Mouse (Mus musculus) left cerebral cortex, postnatal 10 days (tissue): ENCODE data around the gene Ecm1. TPM values are rescaled to one million over a fixed set of nuclear protein-coding genes. Genes with fewer than 3 reads are reported as not detected.

Source experiments
- DNase-seq, 2 experiments: peaks; one replicate each; pipeline ENCODE4 v3.0.0; 2021 to 2022; ENCODE audit warnings: low spot score in 2 of 2, mixed read lengths in 1 of 2; ENCODE audit errors: extremely low spot score in 1 of 2
- intact Hi-C: fragments of 180-260 bp; cut with DNase I; formaldehyde crosslinking; loops from one replicate; pipeline ENCODE4 v1.15.1; 2025
- total RNA-seq, 2 experiments: library from RNA; stranded (reverse); gene quantifications; 2 replicates each; pipeline ENCODE4 v1.2.3; 2021

Gene Ecm1
- total RNA-seq, 2 experiments from 2014 or later = 6.6 to 12.9 TPM

- intact Hi-C loops = no loop called here
- no peak for DNase-seq
These were observed 7.1 kb downstream of the Ecm1 start for GRCm38 (mm10) chr3:95732297-95732696.

DNA sequence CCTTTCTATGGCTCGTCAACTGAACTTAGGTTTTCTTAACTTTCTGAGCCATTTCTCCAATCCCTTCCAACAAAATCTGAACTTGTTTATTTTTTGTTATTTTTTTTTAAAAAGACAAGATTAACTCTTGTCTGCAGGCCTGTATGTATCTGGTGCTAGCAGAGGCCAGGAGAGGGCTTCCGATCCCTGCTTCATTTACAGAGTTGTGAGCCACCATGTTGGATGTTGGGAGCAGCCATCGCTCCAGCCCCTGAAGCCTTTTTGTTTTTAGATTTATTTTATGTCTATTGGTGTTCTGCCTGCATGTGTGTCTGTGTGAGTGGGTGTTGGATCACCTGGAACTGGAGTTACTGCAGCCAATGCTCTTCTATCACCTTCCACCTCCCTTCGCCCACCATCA is 7.6 kb downstream of the Ecm1 start:
- intact Hi-C loops = no loop called here
- DNase-seq = no peak

GRCm38 (mm10) chr3:95730431-95730830 is 8.9 kb downstream of the Ecm1 start:
- intact Hi-C loops = no loop called here
- no peak for DNase-seq

DNA sequence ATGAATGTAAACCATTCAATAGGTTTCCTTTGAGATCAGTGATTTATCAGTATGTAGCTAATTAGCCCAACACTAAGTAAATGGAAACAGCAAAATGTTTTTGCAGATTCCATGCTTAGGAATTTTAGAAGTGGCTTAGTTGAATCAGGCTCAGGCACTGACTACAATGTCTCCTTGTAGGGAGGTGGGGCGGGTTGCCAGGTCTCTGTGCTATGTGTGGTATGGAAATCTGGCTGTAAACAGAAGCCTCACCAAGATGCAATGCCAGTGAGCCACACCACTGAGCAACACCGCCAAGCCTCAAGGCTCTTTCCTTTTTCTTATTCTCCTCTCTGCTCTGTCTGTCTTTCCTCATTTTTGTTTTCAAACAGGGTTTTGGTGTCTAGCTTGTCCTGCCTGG is 10.5 kb downstream of the Ecm1 start:
- no peak for DNase-seq
- intact Hi-C loops = no loop called here

DNA sequence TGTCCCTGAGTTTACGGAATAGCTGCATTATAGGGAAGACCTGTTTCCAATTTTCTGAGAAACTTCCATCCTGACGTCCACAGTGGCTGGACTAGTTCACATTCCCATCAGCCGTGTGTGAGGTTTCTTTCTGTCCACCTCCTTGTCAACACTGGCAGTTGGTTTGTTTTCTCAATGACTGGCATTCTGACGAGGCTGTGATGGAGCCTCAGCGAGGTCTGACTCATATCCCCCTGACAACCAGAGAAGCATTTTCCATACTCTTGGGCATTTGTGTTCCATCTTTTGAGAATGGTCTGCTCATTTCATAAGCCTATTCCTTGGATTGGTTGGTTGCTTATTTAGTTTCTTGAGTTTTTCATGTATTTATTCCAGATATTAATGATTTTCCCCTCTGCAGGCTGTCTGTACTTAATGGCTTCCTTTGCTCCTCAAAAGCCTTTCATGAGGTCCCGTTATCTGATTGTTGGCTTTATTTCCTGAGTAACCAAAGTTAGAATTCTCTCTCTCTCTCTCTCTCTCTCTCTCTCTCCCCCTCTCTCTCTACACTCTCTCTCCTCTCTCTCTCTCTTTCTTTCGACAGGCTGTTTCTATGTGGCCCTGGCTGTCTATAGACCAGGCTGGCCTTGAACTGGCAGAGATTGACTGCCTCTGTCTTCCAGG is 12.5 kb downstream of the Ecm1 start:
- intact Hi-C loops = no loop called here
- no peak for DNase-seq

GRCm38 (mm10) chr3:95725863-95726262 is 13.5 kb downstream of the Ecm1 start:
- no peak for DNase-seq
- intact Hi-C loops = no loop called here

- intact Hi-C loops = no loop called here
- DNase-seq = no peak
These were observed 17.0 kb downstream of the Ecm1 start for GRCm38 (mm10) chr3:95722386-95722785.

GRCm38 (mm10) chr3:95718153-95718552 is 21.2 kb downstream of the Ecm1 start:
- DNase-seq = no peak
- intact Hi-C loops = no loop called here

DNA sequence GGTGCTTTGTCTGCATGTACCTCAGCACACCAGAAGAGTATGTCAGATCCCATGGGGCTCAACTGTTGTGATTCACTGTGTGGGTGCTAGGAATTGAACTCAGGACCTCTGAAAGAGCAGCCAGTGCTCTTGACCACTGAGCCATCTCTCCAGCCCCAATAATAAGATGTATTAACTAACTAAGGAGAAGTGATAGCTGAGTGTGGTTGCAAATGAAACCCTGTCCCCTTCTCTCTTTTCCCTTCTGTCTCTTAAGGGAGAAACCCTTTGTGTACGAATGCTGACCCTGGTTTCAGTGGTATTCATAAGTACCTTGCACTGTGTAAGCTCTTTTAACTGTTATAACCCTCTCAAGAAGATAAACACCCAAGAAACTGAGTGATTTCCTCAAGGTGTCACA is 23.3 kb downstream of the Ecm1 start:
- intact Hi-C loops = no loop called here
- DNase-seq = no peak

- no peak for DNase-seq
- intact Hi-C loops = no loop called here
These were observed 29.4 kb downstream of the Ecm1 start for GRCm38 (mm10) chr3:95709967-95710366.

- intact Hi-C loops = no loop called here
- no peak for DNase-seq
These were observed 30.3 kb downstream of the Ecm1 start for GRCm38 (mm10) chr3:95709044-95709443.

DNA sequence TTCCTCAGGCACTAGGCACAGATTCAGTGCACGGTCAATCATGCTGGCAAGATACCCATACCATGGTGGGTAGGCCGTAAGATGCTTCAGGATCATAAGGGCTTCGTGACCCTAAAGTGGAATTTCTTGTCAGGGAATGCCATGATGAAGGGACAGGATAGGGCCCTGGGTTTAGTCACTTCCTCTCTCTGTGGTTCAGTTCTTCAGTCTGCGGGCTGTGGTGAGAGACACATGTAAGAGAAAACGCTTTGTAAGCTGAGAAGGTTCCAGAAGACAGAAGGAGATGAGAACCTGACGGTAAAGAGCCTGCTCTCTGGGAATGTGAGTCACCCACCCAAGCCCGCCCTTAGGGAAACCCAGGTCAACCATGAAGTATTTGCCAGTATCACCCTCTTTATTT is 31.9 kb downstream of the Ecm1 start:
- DNase-seq = no peak
- intact Hi-C loops = no loop called here

GRCm38 (mm10) chr3:95706273-95706672 is 33.1 kb downstream of the Ecm1 start:
- no peak for DNase-seq
- intact Hi-C loops = no loop called here

DNA sequence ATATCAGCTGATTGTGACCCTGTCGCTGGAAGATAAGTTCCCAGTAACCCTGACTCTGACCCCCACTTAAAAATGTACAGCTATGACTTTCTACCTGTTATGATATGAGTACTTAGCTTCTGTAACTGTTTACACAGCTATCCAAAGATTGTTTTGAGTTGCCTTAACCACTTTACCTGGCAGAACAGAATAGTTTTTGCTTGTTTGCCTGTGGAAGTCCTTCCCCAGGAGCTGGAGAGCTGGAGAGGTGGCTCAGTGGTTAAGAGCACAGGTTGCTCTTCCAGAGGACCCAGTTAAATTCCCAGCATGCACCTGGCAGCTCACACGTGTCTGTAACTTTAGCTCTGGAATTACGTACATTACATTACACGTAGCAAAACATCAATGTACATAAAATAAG is 34.8 kb downstream of the Ecm1 start:
- DNase-seq = no peak
- intact Hi-C loops = no loop called here

- intact Hi-C loops = no loop called here
- DNase-seq = no peak
These were observed 36.1 kb downstream of the Ecm1 start for GRCm38 (mm10) chr3:95703276-95703675.

DNA sequence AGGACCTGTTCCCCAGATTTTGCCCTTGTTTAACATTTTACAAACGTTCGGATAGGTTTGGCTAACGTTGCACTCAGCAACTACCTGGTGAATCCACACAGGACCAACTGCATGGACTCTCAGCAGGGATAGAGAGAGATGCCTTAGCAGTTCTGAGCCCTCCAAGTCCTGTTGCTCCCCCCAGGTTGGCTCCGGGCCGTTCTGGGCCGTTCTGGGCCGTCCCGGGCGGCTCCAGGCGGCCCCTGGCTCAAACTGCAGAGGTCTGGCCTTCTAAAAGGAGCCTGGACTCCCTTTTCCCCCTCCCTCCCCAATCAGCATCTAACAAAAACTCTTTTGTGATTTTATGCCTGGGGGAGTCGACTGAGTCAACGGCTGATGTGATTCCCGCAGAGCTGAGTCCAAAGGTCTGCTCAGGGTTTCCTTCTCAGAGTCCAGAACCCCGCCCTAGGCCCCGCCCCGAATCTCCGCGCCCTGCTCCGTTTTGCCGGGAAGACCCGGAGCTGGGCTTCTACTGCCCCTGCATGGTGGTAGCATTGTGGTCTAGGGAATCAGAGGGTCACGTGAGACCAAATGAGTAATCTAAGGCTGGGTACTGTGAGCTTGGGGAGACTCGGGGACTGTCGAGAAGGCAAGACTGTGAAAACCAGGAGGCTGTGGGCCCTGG is 37.4 kb downstream of the Ecm1 start:
- peak in 1 of 2 experiments; percentile 87 for DNase-seq
- intact Hi-C loops = no loop called here

DNA sequence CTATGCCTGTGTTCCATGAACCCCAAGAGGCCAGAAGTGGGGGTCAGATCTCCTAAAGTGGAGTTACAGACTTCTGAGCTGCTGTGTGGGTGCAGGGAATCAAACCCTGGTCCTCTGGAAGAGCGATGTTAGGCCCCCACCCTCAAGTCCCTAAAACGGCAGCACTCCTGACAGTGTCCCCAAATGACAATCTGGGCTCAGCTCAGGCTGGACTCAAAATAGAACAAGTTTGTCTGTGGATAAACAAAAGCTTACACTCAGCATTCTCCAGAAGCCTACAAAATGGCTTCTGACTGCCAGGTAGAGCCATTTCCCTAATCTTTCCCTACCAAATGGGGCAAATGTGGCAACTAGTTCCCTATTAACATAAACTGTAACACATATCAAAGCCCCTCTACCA is 38.3 kb downstream of the Ecm1 start:
- intact Hi-C loops = no loop called here

GRCm38 (mm10) chr3:95700233-95700681 is 39.1 kb downstream of the Ecm1 start:
- intact Hi-C loops = no loop called here
- DNase-seq = no peak

More for the DNA sequence above, 38.3 kb downstream of the Ecm1 start:
- DNase-seq = no peak

DNA sequence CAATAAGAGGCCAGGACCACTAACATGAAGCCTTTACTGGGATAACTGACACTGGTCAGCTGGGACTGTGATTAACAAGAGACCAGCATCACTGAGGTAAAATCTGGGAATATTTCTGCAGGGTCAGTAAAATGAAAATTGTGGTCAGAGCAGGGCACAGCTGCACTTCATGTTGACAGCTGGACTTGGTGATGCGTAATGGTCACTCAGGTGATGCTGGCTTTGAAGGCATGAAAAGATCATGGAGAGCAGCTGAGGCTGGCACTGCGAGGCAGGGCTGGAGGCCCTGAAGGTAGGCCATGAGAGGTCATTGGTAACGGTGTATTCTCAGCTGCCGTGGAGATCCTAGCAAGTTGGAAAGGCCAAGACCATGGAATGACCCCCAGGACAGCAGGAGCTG is 41.1 kb downstream of the Ecm1 start:
- intact Hi-C loops = no loop called here
- no peak for DNase-seq

GRCm38 (mm10) chr3:95696360-95696759 is 43.0 kb downstream of the Ecm1 start:
- DNase-seq = no peak

DNA sequence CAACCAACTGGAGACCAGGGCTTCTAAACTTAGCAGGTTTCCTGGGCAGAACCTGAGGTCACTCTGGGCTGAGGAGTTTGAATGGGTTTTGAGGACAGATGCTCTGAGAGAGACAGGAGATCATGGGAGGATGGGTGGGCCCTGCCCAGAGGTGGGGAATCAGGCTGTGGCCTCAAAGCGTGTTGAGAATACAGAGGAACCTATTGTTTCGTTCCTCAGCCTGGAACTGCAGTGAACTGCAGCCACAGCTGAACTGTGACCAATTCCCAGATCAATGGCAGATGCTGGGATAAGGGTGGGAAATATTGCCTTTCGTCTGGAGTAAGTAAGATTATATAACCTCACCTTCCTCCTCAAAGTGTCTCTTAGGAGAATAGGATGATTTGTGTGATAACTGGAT is 43.6 kb downstream of the Ecm1 start:
- intact Hi-C loops = no loop called here
- no peak for DNase-seq

More at GRCm38 (mm10) chr3:95696360-95696759, 43.0 kb downstream of the Ecm1 start:
- intact Hi-C loops = no loop called here
